Mouse (Mus musculus) cerebellum, postnatal 10 days (tissue): Measurements from ENCODE around the gene Olfr33.

Source experiments
- DNase-seq, 2 experiments: peaks; one replicate each; pipeline ENCODE4 v3.0.0; 2021; ENCODE audit warnings: mixed read lengths in 2 of 2

The Olfr33 gene

DNA sequence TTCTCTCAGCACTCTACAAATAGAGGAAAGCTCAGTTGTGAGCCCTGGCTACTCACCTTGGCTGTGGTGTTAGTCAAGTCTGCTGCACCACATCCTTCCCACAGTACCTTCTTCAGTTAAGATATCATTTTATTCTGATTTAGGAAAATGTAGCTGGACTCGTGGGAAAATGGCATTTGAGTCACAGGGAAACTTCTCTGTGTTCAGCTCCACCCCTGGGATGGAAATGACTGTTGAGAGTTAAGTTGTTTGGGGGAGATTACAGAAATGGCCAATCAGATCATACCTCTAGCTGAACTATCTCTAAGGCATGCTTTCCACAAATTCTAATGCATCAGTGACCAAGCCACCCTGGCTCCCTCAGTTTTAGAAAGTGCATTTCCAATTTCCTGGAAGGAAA is at the start of gene Olfr33:
Gene Olfr33, minus strand, starts transcription at position 101 of the 400 bp plus-strand sequence.
- DNase-seq = no peak

DNA sequence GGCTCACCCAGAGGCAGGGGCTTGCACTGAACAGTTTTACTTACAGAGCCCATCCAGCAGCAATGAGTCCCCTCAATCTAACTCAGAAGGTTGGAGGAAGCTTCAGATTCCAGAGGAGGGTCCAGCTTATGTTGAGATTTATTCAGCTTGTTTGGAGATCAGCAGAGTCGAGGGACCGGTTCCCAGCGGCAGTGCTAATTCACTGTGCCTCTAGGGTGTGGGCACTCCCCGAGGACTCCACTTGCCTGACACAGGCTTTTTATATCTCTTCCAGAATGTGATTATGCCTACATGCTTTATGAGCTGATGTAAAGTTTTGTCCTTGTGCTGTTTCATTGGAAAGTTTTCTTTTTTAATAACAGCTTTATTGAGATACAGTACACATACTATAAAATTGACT is 40.4 kb upstream of the Olfr33 start, which contains the start of the genes Olfr560 and Olfr78:
Gene Olfr560, minus strand, starts transcription at position 101 of the 400 bp plus-strand sequence.
Gene Olfr78, minus strand, starts transcription at position 206 of the 400 bp plus-strand sequence.
- no peak for DNase-seq

DNA sequence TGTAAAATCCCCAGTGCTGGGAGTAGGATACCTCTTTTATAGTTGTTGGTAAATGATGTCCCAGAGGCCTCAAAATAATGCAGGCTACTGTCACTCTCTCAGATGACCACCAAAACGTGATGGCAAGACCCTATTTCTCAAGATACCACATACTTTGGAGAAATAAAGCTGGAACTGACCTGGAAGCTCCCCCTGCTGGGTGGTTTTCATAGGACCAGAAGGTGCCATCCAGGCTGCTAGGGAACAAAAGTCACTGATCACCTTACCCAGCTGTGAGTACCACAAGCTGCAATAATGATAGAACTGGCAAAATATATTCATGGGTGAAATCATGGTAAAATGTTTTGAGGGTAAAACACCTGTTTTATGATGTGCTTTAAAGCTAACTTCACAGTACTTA is 33.2 kb upstream of the Olfr33 start:
- DNase-seq = peak; percentile 10

DNA sequence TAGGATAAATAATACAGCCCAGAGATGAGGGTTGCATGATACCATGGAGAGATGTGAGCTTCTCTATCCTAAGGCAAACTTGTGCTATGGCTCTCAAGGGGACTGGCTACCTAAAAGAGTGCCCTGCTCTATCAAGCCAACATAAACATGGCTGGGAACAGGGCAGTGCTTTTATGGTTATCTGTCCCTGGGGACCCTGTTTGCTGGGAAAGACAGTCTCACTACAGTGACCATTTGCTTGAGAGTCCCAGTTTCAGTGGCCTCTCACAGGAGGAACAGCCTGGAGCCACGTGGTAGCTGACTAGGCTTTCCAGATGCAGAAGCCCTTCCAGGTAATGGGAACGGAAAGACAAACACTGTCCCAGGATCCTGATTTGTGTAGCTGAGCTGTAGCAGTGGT is 18.8 kb upstream of the Olfr33 start:
- DNase-seq = no peak

DNA sequence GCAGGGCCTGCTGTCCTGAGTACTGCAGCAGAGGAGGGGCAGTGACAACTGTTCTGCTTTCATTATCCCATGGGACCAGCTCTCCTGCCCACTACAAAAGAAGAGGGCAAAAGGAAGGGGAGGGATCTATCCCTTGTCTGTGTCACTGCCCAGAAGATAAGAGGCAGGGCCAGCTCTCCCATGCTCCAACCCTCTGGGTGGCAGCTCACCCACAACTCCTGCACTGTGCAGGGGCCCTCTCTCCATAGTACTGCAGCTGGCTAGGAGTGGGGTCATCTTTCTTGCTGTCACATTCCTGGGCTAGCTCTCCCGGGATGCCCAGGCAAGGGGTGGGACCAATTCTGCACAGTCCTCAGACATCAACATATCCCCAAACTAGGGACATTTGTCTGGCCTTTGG is 14.9 kb upstream of the Olfr33 start:
- DNase-seq = no peak

DNA sequence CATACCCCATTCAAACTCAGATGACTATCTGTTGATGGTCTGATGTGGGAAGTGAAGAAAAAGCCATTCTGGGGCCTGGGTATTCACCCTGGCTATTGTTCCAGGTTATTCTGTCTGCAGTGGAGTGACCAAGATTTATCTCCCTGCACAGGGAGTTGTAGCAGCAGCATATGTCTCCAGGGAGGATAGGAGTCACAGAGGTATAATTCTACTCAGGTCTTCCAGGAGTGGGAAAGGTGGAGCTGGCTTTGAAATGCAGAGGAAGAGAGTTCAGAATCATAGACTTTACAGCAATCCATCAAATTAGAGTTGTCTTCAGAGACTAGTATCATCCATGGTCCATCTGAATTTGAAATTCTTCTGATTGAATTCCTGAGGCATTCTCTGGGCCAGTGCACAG is 8.5 kb upstream of the Olfr33 start, which contains the start of gene Olfr559:
Gene Olfr559, minus strand, starts transcription at position 101 of the 400 bp plus-strand sequence.
- no peak for DNase-seq

DNA sequence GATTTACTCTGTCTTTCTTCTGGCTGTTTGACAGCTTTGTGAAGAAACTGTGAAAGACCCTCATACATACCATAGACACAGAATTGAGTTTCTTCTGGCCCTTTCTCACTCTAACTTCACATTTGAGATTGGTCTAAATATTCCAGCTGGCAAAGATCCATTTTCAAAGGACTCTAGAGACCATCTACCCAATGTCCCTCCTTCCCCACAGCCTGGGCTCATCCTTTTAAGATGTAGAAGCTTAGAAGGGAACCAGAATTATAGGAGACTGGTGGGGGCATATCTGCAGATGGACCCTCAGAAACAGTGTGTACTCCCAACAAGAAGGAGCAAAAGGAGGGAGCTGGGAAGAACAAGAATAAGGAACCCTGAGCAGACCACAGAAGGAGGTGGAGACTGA is 17.0 kb downstream of the Olfr33 start, which contains the start of gene Olfr558:
Gene Olfr558, plus strand, starts transcription at position 301 of the 400 bp plus-strand sequence.
- DNase-seq = no peak

DNA sequence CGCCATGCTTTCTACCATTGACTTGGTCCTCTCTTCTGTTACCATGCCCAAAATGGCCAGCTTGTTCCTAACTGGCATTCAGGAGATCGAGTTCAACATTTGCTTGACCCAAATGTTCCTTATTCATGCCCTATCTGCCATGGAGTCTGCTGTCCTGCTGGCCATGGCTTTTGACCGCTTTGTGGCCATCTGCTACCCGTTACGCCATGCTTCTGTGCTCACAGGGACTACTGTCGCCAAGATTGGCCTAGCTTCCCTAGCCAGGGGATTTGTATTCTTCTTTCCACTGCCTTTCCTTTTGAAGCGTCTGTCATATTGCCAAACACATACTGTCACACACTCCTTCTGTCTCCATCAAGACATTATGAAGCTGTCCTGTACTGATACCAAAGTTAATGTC is 20.4 kb downstream of the Olfr33 start:
- DNase-seq = peak; percentile 58 to 69

DNA sequence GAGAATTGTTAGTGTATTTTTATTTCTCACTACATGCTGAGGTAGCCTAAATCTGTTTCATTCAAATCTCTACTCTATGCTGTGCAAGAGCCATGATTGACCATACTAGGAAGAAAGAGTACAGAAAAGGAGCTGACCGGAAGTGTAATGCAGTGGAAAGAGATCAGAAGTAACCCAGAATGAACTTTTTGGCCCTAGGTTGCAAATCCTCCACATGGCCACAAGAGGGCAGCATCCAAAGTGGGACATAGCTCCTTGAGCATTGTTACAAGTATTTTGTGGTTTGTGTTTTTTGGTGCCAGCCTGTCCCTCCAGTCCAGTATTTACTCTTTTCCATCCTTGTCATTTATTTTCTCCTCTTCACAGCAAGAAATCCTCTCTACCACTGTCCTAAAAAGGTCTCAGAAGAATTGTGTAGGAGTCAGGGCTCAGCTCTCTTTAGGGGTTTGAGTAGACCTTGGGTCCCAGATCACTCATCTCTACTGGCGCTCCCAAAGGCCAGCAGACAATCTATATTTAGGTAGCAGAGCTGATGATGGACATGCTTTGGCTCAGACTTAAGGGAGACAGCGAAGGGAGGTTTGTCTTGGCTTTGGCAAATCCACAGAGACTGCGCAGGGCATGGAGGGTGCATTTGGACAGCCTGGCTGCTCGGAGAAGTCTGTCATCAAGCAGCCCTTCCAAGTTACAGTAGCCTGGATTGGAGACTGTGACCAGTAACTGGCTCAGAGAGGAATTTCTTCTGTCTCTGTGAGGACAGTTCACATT is 23.3 kb downstream of the Olfr33 start, which contains the start of gene Olfr557:
Gene Olfr557, plus strand, starts transcription at position 553 of the 768 bp plus-strand sequence.
- DNase-seq = peak; percentile 60 to 63

DNA sequence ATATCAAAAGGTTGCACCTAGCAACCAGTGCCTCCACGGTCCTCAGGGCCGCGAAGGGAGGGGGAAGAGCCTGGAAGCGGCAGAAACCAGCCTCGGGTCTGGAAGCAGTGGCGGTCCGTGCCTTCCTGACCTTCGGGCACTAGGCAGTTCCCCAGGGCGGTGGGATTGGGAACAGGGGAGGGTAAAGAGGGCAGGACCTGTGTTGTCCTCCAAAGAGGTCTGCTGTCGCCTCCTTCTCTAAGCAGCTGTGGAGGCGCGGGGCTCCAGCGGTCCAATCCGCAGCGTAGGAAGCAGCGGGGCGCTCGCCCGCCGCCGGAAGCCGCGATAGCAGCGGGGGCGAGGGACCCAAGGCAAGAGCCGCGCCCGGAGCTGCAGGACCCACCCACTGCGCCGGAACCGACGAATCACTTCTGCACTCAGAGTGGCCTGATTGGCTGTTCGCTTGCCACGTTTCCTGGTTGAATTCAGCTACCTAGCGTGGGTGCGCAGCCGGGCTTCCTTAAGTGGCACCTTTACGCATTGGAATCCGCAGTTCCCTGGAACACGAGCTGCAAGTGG is 31.8 kb downstream of the Olfr33 start, which contains the start of gene Trim68:
Gene Trim68, minus strand, starts transcription at position 384 of the 558 bp plus-strand sequence.
- peak; percentile 86 to 92 for DNase-seq

DNA sequence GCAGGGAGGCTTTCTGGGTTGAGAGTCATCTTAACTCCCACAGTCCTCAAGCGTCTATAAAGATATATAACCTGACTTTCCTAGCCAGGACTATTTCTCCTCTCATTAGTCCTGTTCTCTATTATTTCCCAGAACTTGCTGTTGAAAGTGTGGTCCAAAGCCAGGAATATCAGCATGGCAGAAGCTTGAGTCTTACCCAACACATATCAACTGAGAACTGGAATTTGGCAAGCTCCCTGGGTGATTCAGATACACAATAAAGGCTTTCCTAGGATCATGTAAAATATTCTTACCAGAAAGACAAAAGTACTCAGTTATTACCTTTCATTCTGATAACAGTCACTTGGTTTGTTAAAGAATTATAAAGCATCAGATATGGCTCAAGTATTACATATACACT is 37.0 kb downstream of the Olfr33 start:
- no peak for DNase-seq

DNA sequence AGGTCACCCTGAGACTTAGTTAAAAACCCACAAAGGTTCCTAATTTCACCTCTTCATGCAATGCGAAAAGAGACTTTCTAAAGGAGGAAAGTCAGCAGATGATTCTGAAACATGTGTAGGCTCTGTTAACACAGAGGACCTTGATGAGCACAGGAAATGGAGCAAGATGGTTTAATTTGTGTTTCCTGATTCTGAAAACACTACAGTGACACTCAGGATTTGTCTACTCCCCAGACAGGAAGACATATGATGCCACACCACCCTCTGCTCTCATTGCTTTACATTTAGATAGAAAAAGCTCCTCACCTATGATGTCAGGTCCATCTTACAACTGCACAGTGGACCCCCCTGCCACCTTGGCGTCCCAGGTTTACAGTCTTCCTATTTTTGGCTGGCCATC is 42.6 kb downstream of the Olfr33 start:
- DNase-seq = no peak

DNA sequence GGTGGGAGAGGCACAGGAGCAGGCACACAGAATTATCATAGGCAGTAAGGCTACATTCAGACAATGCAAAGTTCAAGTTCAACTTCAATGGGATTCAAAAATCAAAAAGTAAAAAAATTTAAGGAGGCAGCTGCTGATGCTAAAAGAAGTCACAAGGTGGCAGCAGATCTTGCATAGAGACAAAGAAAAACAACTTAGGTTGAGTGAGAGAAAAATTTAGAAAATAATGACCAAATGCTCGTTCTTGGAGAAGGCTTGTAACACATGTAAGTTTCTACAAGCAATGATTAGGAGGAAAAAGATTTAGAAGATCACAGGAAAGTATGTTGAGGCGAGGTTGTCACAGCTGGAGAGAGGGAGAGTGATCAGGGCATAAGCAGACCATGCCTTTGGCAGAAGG is 53.5 kb downstream of the Olfr33 start:
- peak; percentile 7 to 15 for DNase-seq

DNA sequence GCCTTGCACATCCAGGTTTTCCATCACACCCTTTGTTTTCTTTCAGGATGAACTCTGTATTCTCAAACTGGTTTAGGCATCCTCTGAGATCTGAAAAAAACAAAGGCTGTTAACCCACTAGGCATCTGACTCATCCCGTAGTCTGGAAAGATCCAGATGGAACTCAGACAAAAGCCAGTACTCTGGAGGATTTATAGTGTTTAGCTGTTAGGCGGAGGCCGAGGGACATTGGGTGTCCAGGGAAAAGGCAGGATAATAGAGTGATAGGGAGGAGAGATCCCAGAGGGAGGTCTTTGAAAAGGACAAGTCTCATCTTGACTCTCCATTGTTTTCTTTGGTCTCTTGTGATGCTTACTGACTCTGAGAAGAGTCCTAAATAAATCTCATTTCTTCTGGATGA is 54.3 kb downstream of the Olfr33 start, which contains the start of gene Olfr556:
Gene Olfr556, plus strand, starts transcription at position 301 of the 400 bp plus-strand sequence.
- no peak for DNase-seq
